Mouse (Mus musculus) stomach, adult 2 months (tissue): ENCODE measurements around the gene Tgm1. TPM values are rescaled to one million over a fixed set of nuclear protein-coding genes. Genes with fewer than 3 reads are reported as not detected.

ENCODE experiments used
- polyA plus RNA-seq: library from polyadenylated mRNA; depleted of rRNA; stranded (reverse); fragments of >200 nt; gene quantifications from 2 replicates; pipeline ENCODE4 v1.2.3, GENCODE M21; 2012; rRNA removed

The Tgm1 gene
- polyA plus RNA-seq, result 29.4 and 45.8 TPM in 2 replicates

GRCm38 (mm10) chr14:55713729-55714122 is at the start of gene Tgm1:
Tgm1 (minus strand) TSS chr14:55713926.

GRCm38 (mm10) chr14:55761163-55761562 is 47.4 kb upstream of the Tgm1 start, which contains the start of gene Ltb4r2:
Ltb4r2 (plus strand) TSS chr14:55761428.

GRCm38 (mm10) chr14:55758363-55758784 is 44.6 kb upstream of the Tgm1 start, which contains the start of gene Cideb:
Cideb (minus strand) TSS chr14:55758458.

GRCm38 (mm10) chr14:55745180-55745860 is 31.6 kb upstream of the Tgm1 start, which contains the start of the genes Dhrs1 and Nop9:
Dhrs1 (minus strand) TSS chr14:55745690.
Nop9 (plus strand) TSS chr14:55745693.

GRCm38 (mm10) chr14:55721700-55722437 is 8.1 kb upstream of the Tgm1 start, which contains the start of gene Rabggta:
Rabggta (minus strand) TSS chr14:55722263.

GRCm38 (mm10) chr14:55681160-55682117 is 32.3 kb downstream of the Tgm1 start, which contains the start of gene Tinf2:
Tinf2 (minus strand) TSS chr14:55681820.

GRCm38 (mm10) chr14:55671833-55672740 is 41.6 kb downstream of the Tgm1 start, which contains the start of the genes Gmpr2 and Nedd8:
Gmpr2 (plus strand) TSS chr14:55671941.
Nedd8 (minus strand) TSS chr14:55672124.

GRCm38 (mm10) chr14:55659960-55660573 is 53.7 kb downstream of the Tgm1 start, which contains the start of gene Mdp1:
Mdp1 (minus strand) TSS chr14:55660508.

Other genes with a start within 250 kb of the Tgm1 start
- gene Dhrs4, start 235.2 kb downstream of the Tgm1 start, polyA plus RNA-seq, result 9.0 and 9.5 TPM in 2 replicates
- 0.84 and 1.7 TPM in 2 replicates for gene Carmil3, start 223.3 kb downstream of the Tgm1 start, polyA plus RNA-seq
- gene Cpne6, start 203.5 kb downstream of the Tgm1 start, polyA plus RNA-seq, result 0.02 and 0.04 TPM in 2 replicates
- gene Nrl, start 188.9 kb downstream of the Tgm1 start, polyA plus RNA-seq, result not detected in 2 replicates
- gene Pck2, start 173.7 kb downstream of the Tgm1 start, polyA plus RNA-seq, result 9.6 and 12.0 TPM in 2 replicates
- 34.1 and 39.6 TPM in 2 replicates for gene Dcaf11, start 153.9 kb downstream of the Tgm1 start, polyA plus RNA-seq
- 0.36 and 0.43 TPM in 2 replicates for gene A730061H03Rik, start 153.5 kb downstream of the Tgm1 start, polyA plus RNA-seq
- gene Fitm1, start 138.3 kb downstream of the Tgm1 start, polyA plus RNA-seq, result 5.4 and 7.6 TPM in 2 replicates
- 18.6 and 20.4 TPM in 2 replicates for gene Psme1, start 135.8 kb downstream of the Tgm1 start, polyA plus RNA-seq
- gene Emc9, start 128.6 kb downstream of the Tgm1 start, polyA plus RNA-seq, result 8.2 and 12.0 TPM in 2 replicates
- gene Psme2, start 122.8 kb downstream of the Tgm1 start, polyA plus RNA-seq, result 20.5 and 26.3 TPM in 2 replicates
- gene Rnf31, start 122.2 kb downstream of the Tgm1 start, polyA plus RNA-seq, result 14.6 and 15.8 TPM in 2 replicates
- 20.0 and 20.2 TPM in 2 replicates for gene Irf9, start 110.4 kb downstream of the Tgm1 start, polyA plus RNA-seq
- gene Rec8, start 95.9 kb downstream of the Tgm1 start, polyA plus RNA-seq, result 4.1 and 5.4 TPM in 2 replicates
- 31.9 and 34.9 TPM in 2 replicates for gene Ipo4, start 78.0 kb downstream of the Tgm1 start, polyA plus RNA-seq
- 8.5 and 8.6 TPM in 2 replicates for gene Gm49378, start 76.0 kb downstream of the Tgm1 start, polyA plus RNA-seq
- 55.0 and 58.0 TPM in 2 replicates for gene Tm9sf1, start 70.1 kb downstream of the Tgm1 start, polyA plus RNA-seq
- 0.38 and 0.49 TPM in 2 replicates for gene Tssk4, start 63.7 kb downstream of the Tgm1 start, polyA plus RNA-seq
- gene Mdp1, start 53.4 kb downstream of the Tgm1 start, polyA plus RNA-seq, result 6.8 and 7.4 TPM in 2 replicates
- gene Gmpr2, start 42.0 kb downstream of the Tgm1 start, polyA plus RNA-seq, result 3.7 and 4.7 TPM in 2 replicates
- gene Nedd8, start 41.8 kb downstream of the Tgm1 start, polyA plus RNA-seq, result 167 and 187 TPM in 2 replicates
- 3.1 and 4.4 TPM in 2 replicates for gene Tinf2, start 32.1 kb downstream of the Tgm1 start, polyA plus RNA-seq
- 24.3 and 27.3 TPM in 2 replicates for gene Rabggta, start 8.3 kb upstream of the Tgm1 start, polyA plus RNA-seq
- gene Dhrs1, start 31.8 kb upstream of the Tgm1 start, polyA plus RNA-seq, result 50.3 and 51.5 TPM in 2 replicates
- gene Nop9, start 31.8 kb upstream of the Tgm1 start, polyA plus RNA-seq, result 5.8 and 6.9 TPM in 2 replicates
- 16.4 and 17.4 TPM in 2 replicates for gene Cideb, start 44.5 kb upstream of the Tgm1 start, polyA plus RNA-seq
- gene Ltb4r2, start 47.5 kb upstream of the Tgm1 start, polyA plus RNA-seq, result 5.8 and 10.2 TPM in 2 replicates
- gene Ltb4r1, start 52.0 kb upstream of the Tgm1 start, polyA plus RNA-seq, result 5.6 and 10.4 TPM in 2 replicates
- gene Adcy4, start 70.2 kb upstream of the Tgm1 start, polyA plus RNA-seq, result 8.0 and 9.3 TPM in 2 replicates
- 16.6 and 17.9 TPM in 2 replicates for gene Ripk3, start 74.9 kb upstream of the Tgm1 start, polyA plus RNA-seq
- 13.1 and 15.8 TPM in 2 replicates for gene Nfatc4, start 109.2 kb upstream of the Tgm1 start, polyA plus RNA-seq
- gene Nynrin, start 140.1 kb upstream of the Tgm1 start, polyA plus RNA-seq, result 1.7 and 2.3 TPM in 2 replicates
- gene Cbln3, start 170.5 kb upstream of the Tgm1 start, polyA plus RNA-seq, result 0.11 and 0.34 TPM in 2 replicates
- gene Khnyn, start 171.0 kb upstream of the Tgm1 start, polyA plus RNA-seq, result 13.9 and 14.7 TPM in 2 replicates
- 17.2 and 19.5 TPM in 2 replicates for gene Sdr39u1, start 186.4 kb upstream of the Tgm1 start, polyA plus RNA-seq
- 1.3 and 3.1 TPM in 2 replicates for gene Cma1, start 230.7 kb upstream of the Tgm1 start, polyA plus RNA-seq
- not detected in 2 replicates for gene Cma2, start 237.1 kb upstream of the Tgm1 start, polyA plus RNA-seq